In the genomic region with DNA sequence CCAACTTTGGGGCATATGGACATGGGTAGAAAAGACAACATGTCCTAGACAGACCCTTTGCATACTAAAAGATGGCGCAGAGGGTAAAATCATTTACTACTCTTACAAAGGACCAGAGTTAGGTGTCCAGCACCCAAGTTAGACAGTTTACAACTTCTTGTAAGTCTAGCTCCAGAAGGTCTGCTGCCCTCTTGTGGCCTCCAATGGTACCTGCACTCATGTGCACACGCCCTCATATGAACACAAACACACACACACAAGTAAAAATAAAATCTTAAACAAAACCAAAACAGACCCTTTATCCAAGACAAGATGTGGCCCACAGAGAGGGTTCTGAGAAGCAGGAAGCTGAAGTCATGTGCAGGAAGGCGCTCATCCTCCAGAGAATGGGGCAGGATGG, we compare ENCODE assay signal across 1 mouse cellular context.
TF ChIP-seq lines count a peak whose summit lies in the region.

No protein-coding gene starts in this region.

TF ChIP-seq in CH12.LX, 34 proteins besides CTCF, POLR2A, EP300 and RAD21 (continued from another document):
- TF ChIP-seq HCFC1 (IDR thresholded peaks at IDR 0.05; ENCODE audit: low read depth, low read length) (no peak), PAX5 (IDR thresholded peaks at IDR 0.05; ENCODE audit: low read length) (no peak), ETS1 (conservative IDR thresholded peaks at IDR 0.05; ENCODE audit: low read depth, low read length) (no peak), SMC3 (IDR thresholded peaks at IDR 0.05; ENCODE audit: low read depth, low read length) (no peak), MAZ (IDR thresholded peaks at IDR 0.05; ENCODE audit: low read depth, low read length) (no peak), USF1 (IDR thresholded peaks at IDR 0.05; ENCODE audit: low read depth, low read length) (no peak), POLR2AphosphoS2 (IDR thresholded peaks at IDR 0.05; ENCODE audit: low read depth, low read length) (no peak), JUN (IDR thresholded peaks at IDR 0.05; ENCODE audit: insufficient read depth, low read depth, low read length) (no peak), CHD2 (IDR thresholded peaks at IDR 0.05; ENCODE audit: low read length) (no peak), UBTF (IDR thresholded peaks at IDR 0.05; ENCODE audit: low read depth, low read length) (no peak), TBP (conservative IDR thresholded peaks at IDR 0.05; ENCODE audit: low read depth, low read length) (no peak)
